Mouse (Mus musculus): ENCODE data around the gene Arid3b. TPM values are rescaled to one million over a fixed set of nuclear protein-coding genes. Genes with fewer than 3 reads are reported as not detected.

The Arid3b gene
- total and polyA plus RNA-seq, 2 experiments from 2014 or later, result 4.6 to 5.3 TPM

DNA sequence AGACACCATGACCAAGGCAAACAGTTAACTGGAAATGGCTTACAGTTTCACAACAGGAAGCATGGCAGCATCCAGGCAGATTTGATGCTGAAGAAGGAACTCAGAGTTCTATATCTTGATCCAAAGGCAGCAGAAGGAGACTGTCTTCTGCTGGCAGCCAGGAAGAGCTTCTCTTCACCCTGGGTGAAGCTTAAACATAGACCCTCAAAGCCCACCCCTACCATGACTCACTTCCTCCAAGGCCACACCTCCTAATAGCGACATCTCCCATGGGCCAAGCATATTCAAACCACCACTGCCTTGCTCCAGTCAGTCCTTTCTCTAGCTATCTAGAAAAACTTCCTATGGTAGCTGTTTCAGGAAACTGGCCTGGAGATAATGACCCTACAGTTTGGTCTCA lies 89.5 kb downstream of the Arid3b start:
- H3K4me3 ChIP-seq (ENCODE audit: low read depth, low read length), result no peak overlapping the region
- H3K27ac ChIP-seq (ENCODE audit: low read depth, low read length), result no peak overlapping the region
- WGBS, result 67% methylated on average over 1 of the region's 1 CpGs
- DNase-seq (ENCODE audit: low spot score) (no peak), ATAC-seq (ENCODE audit: low FRiP score) (no peak)
- no peaks in the 10 kb centered on the region for H3K27me3 ChIP-seq (ENCODE audit: insufficient read depth, low read length)
- H3K36me3 ChIP-seq (ENCODE audit: insufficient read depth, low read length), result peaks cover 58% of the 10 kb centered on the region
- no peak overlapping the region for H3K9ac ChIP-seq (replicated peaks; ENCODE audit: low read length, poor library complexity, severe bottlenecking)
- H3K9me3 ChIP-seq (ENCODE audit: low read length), result no peaks in the 10 kb centered on the region
- no peak for TF ChIP-seq CTCF (IDR thresholded peaks at IDR 0.05)
- no peaks in the 10 kb centered on the region for H3K4me1 ChIP-seq (ENCODE audit: insufficient read depth, low read length)
- no peak overlapping the region for H3K4me2 ChIP-seq (ENCODE audit: low read depth, low read length, poor library complexity, severe bottlenecking)

DNA sequence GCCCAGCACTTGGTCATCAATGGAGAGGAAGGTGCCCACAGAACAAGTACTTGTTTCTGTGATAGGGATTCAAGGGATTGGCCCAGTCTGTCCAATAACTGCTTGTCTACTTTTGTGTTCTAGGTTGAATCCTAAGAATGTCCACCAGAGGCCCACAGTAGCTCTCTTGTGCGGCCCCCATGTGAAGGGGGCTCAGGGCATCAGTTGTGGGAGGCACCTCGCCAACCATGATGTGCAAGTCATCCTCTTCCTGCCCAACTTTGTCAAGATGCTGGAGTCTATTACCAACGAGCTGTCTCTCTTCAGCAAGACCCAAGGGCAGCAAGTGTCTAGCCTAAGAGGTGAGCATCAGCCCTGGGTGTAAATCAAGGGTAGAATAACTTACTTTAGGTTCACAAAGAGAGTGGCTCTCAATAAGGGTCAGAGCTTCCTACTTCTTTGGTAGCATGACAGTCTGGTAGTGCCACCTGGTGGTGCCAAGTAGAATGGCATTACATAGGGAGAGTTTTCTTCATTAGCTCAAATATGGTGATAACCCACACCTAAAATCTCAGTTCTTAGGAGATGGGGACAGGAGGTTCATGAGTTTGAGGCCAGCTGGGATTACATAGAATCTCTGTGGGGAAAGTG lies 92.0 kb downstream of the Arid3b start:
- Histone ChIP-seq H3K4me3 (ENCODE audit: low read depth, low read length) (no peak overlapping the region), H3K9me3 (ENCODE audit: low read length) (no peaks in the 10 kb centered on the region), H3K27me3 (ENCODE audit: insufficient read depth, low read length) (no peaks in the 10 kb centered on the region), H3K4me2 (ENCODE audit: low read depth, low read length, poor library complexity, severe bottlenecking) (no peak overlapping the region), H3K4me1 (ENCODE audit: insufficient read depth, low read length) (no peaks in the 10 kb centered on the region), H3K9ac (replicated peaks; ENCODE audit: low read length, poor library complexity, severe bottlenecking) (no peak overlapping the region), H3K27ac (ENCODE audit: low read depth, low read length) (no peak overlapping the region), H3K36me3 (ENCODE audit: insufficient read depth, low read length) (peaks cover 48% of the 10 kb centered on the region)
- TF ChIP-seq CTCF (IDR thresholded peaks at IDR 0.05), result peak; percentile 96
- no peak for ATAC-seq (ENCODE audit: low FRiP score)
- peak; percentile 79 for DNase-seq (ENCODE audit: low spot score)
- WGBS, result 71% methylated on average over 3 of the region's 3 CpGs

Other genes starting within 250 kb of the Arid3b start
- gene Ulk3, start 247.3 kb downstream of the Arid3b start, total RNA-seq (2014; rRNA removed), result 18.9 and 23.3 TPM in 2 replicates
- gene Ulk3, start 247.3 kb downstream of the Arid3b start, polyA plus RNA-seq (2015; fragmentation: Nextera tagmentation; extraction: Ambion mirVana), result 17.4 and 19.9 TPM in 2 replicates
- gene Cplx3, start 230.5 kb downstream of the Arid3b start, total RNA-seq (2014; rRNA removed), result 0.09 TPM in 1 of 2 replicates, not detected in the other
- 1.9 and 2.2 TPM in 2 replicates for gene Cplx3, start 230.5 kb downstream of the Arid3b start, polyA plus RNA-seq (2015; fragmentation: Nextera tagmentation; extraction: Ambion mirVana)
- gene Lman1l, start 216.0 kb downstream of the Arid3b start, total RNA-seq (2014; rRNA removed), result not detected in 2 replicates
- 0.10 TPM in 1 of 2 replicates, not detected in the other for gene Lman1l, start 216.0 kb downstream of the Arid3b start, polyA plus RNA-seq (2015; fragmentation: Nextera tagmentation; extraction: Ambion mirVana)
- 133 and 152 TPM in 2 replicates for gene Csk, start 183.2 kb downstream of the Arid3b start, total RNA-seq (2014; rRNA removed)
- 42.4 and 45.5 TPM in 2 replicates for gene Csk, start 183.2 kb downstream of the Arid3b start, polyA plus RNA-seq (2015; fragmentation: Nextera tagmentation; extraction: Ambion mirVana)
- gene Cyp1a2, start 153.1 kb downstream of the Arid3b start, total RNA-seq (2014; rRNA removed), result not detected in 2 replicates
- not detected in 2 replicates for gene Cyp1a2, start 153.1 kb downstream of the Arid3b start, polyA plus RNA-seq (2015; fragmentation: Nextera tagmentation; extraction: Ambion mirVana)
- gene Cyp1a1, start 148.9 kb downstream of the Arid3b start, total RNA-seq (2014; rRNA removed), result 0.28 TPM in 1 of 2 replicates, not detected in the other
- 0.09 TPM in 2 replicates for gene Cyp1a1, start 148.9 kb downstream of the Arid3b start, polyA plus RNA-seq (2015; fragmentation: Nextera tagmentation; extraction: Ambion mirVana)
- gene Edc3, start 128.3 kb downstream of the Arid3b start, total RNA-seq (2014; rRNA removed), result 10.6 and 11.9 TPM in 2 replicates
- 27.3 and 27.8 TPM in 2 replicates for gene Edc3, start 128.3 kb downstream of the Arid3b start, polyA plus RNA-seq (2015; fragmentation: Nextera tagmentation; extraction: Ambion mirVana)
- 82.1 and 83.7 TPM in 2 replicates for gene Clk3, start 70.9 kb downstream of the Arid3b start, total RNA-seq (2014; rRNA removed)
- gene Clk3, start 70.9 kb downstream of the Arid3b start, polyA plus RNA-seq (2015; fragmentation: Nextera tagmentation; extraction: Ambion mirVana), result 53.4 and 54.3 TPM in 2 replicates
- 103 and 132 TPM in 2 replicates for gene Ubl7, start 74.2 kb upstream of the Arid3b start, total RNA-seq (2014; rRNA removed)
- gene Ubl7, start 74.2 kb upstream of the Arid3b start, polyA plus RNA-seq (2015; fragmentation: Nextera tagmentation; extraction: Ambion mirVana), result 161 and 169 TPM in 2 replicates
- 42.3 and 49.5 TPM in 2 replicates for gene Sema7a, start 103.3 kb upstream of the Arid3b start, total RNA-seq (2014; rRNA removed)
- gene Sema7a, start 103.3 kb upstream of the Arid3b start, polyA plus RNA-seq (2015; fragmentation: Nextera tagmentation; extraction: Ambion mirVana), result 3.2 and 3.6 TPM in 2 replicates
- gene Cyp11a1, start 169.6 kb upstream of the Arid3b start, total RNA-seq (2014; rRNA removed), result 0.22 and 1.3 TPM in 2 replicates
- 1.3 and 1.5 TPM in 2 replicates for gene Cyp11a1, start 169.6 kb upstream of the Arid3b start, polyA plus RNA-seq (2015; fragmentation: Nextera tagmentation; extraction: Ambion mirVana)
- 19.6 and 20.8 TPM in 2 replicates for gene Stra6, start 227.0 kb upstream of the Arid3b start, total RNA-seq (2014; rRNA removed)
- gene Stra6, start 227.0 kb upstream of the Arid3b start, polyA plus RNA-seq (2015; fragmentation: Nextera tagmentation; extraction: Ambion mirVana), result 8.8 and 9.2 TPM in 2 replicates